Mouse (Mus musculus) left cerebral cortex, postnatal 25 days (tissue): ENCODE measurements around the gene Dhx8. TPM values are rescaled to one million over a fixed set of nuclear protein-coding genes. Genes with fewer than 3 reads are reported as not detected.
A peak's percentile ranks its signal among the peaks of the same experiment; 100 is the strongest.

Experiments
- DNase-seq, 2 experiments: peaks; one replicate each; pipeline ENCODE4 v3.0.0; 2022; ENCODE audit warnings: low spot score in 2 of 2, mixed read lengths in 1 of 2
- intact Hi-C: fragments of 180-260 bp; cut with DNase I; formaldehyde crosslinking; loops from one replicate; pipeline ENCODE4 v1.15.1; 2025
- total RNA-seq, 2 experiments: library from RNA; stranded (reverse); gene quantifications; 2 replicates each; pipeline ENCODE4 v1.2.3; 2021

The Dhx8 gene
- total RNA-seq, 2 experiments from 2014 or later = 38.2 to 39.3 TPM

DNA sequence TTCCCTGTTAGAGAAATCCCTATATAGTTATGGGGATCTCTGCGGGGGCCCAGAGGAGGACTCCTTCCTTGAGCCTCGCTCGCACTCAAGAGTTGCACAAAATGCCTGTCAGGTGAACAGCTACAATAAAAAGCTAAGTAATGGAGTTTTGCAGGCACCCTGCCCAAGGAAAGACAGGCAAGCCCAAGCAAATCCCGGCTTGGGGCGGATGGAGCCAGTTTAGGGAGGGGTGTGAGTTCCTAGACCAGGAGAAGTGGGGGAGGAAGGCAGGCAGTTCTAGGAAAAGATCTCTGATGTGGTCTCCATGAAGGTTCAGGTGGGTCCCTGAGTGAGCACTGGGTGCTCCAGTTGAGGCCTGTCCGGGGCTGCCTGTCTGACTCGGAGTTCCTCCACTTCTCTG lies 53.9 kb downstream of the Dhx8 start:
- DNase-seq = no peak
- intact Hi-C loops = no loop called here

DNA sequence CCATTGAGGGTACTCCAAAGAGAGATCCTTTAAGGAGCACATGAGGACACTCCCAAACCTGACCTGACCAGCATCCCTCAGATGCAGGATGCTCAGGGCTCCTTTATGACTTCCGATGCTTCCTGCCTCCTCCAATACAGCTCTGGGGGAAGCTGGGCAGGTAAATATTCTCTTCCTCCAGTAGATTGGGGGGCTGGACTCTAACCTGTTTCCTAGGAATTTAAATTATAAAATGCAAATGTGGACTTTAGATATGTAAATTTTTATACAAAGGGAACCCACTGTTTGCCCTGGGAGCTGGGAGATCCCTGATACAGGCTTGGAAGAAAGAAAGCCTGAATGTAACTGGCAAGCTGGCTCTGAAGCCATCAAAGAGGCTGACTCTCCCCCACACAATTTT lies 54.7 kb downstream of the Dhx8 start:
- intact Hi-C loops = no loop called here
- DNase-seq = no peak

DNA sequence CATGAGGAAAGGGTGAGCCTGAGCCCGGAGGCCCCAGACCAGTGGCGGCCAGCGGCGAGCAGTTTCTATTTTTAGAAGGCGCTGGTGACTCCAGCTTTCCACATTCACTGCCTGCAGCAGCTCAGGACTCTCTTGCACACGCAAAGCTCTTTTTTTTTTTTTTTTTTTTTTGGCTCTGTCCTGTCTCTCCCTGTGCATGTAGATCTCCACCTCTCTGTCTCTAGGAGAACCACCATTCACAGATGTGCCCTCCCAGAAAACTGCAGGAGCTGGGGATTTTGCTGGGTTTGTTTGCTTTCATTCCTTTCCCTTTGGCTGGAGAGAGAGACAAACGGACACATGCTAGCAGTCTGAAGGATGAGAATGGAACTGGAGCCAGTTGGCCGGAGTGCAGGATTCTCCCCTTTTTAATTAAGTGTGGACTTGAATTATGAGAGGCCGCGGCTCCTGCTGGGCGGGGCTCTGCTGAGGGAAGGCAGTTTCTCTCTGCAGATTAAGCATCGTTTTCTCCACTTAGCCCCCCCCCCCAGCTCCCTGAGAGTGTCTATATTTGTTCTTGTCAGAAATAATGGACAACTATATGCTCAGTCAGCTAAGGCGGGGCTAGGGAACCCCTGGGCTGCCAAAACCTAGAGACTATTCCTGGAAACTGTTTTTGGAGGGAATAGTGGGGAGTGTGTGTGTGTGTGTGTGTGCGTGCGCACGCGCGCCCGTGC lies 58.2 kb downstream of the Dhx8 start:
- DNase-seq = no peak
- intact Hi-C loops = no loop called here

DNA sequence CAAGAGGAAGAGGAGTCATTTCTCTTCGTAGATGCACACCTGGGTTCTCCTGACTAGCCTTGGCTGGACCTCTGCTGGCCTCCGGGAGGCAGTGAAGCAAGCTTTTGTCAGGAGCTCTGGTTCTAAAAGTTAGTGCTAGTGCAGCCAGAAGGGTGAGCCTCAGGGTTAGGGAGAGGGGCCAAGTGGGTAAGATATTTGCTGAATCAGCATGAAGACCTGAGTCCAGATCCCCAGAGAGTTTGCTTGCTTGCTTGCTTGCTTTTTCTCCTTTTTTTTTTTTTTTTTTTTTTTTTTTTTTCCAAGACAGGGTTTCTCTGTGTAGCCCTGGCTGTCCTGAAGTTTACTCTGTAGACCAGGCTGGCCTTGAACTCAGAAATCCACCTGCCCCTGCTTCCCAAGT lies 64.6 kb downstream of the Dhx8 start:
- intact Hi-C loops = no loop called here
- DNase-seq = no peak

DNA sequence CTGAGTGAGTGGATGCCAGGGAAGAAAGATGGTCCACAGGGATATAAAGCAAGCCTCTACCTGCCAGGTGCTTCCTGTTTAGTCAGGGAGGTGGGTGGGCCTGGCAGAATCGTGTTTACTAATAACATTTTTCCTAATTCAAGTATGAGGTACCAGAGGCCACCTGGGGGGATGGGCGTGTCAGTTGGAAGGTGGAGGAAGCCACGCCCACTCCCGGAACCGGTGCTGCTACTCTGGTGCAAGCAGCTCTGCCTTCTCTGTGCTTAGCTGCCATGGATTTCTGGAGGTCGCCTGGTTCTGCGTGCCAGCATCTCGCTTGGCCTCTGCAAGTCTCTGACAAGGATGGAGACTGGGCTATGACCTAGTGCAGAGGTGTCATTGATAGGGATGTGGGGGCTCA lies 65.4 kb downstream of the Dhx8 start:
- DNase-seq = no peak
- intact Hi-C loops = no loop called here

DNA sequence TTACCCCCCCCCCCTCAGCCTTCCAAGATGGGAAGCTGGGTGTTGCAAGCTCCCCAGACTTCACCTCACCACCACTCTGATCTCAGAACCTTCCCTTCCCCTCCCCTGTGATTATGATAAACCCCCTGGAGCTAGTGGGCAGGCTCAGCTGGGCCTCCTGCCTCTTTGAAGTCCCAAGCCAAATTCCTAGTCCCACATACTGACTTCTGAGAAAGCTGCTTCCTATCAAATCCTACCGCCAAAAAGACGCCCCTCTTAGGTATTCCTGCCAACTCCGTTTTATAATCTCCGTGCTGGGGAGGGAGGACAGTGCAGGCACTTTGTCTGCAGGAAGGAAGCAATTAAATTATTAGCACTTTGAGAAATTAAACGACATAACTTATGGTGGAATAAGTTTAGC lies 68.7 kb downstream of the Dhx8 start:
- no peak for DNase-seq
- intact Hi-C loops = no loop called here

DNA sequence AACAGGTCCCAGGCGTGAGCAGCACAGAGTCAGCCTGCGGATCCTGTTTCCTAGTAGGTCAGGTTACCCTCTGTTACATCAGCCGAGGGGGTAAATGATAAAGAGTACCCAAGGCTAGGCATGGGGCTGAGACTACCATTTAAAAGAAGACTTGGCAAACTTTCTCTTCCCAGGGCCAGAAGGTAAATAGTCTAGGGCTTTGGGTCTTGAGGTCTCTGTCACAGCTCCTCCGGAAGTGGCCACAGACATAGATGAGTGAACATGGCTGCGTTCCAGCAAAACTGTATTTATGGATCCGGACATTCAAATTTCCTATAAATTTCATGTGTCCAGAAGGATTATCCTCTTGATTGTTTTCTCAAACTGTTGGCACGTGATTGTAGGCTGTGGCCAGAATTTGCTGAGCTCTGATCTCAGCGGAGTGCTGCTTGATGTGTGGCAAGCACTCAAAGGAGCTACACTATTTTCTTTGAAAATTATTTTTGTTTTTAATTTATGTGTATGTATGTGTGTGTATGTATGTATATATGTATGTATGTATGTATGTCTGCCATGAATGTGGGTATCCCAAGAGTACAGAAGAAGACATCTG lies 72.5 kb downstream of the Dhx8 start:
- no peak for DNase-seq
- intact Hi-C loops = no loop called here

DNA sequence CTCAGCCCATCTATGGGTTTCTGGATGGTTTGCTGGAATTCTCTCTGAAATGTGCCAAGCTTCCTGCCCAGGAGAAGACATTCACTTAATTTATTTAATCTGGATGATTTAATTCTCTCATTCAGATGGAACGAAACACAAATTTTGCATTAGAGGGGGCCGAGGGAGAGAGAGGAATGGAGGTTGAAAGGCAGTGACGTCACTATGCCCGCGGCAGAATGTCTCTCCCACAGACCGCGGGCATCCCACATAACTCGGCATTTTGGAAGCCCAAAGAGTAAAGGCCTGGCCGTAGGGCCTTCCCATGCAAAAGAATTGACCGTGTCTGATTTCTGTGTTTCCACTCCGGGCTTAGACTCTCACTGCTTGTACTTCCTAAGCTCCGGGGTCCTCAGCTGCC lies 74.0 kb downstream of the Dhx8 start:
- no peak for DNase-seq
- intact Hi-C loops = no loop called here

DNA sequence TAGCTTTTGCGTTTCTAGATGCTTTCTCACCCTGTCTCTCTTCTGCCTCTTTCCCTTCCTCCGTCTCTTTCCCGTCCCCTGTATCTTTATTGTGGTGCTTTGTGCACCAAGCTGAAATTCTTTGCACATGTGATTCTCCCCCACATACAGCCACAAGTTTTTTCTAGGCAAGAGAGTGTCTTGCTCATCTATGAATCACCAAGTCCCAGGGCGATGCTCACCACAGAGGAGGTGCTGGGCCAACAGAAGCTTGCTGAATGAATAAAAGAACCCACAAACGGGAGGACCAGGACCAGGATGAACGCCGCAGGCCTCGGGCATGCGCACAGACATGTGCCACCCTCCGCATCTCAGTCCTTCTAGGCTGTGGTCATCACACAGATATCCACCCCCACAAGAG lies 74.5 kb downstream of the Dhx8 start:
- peak; percentile 25 to 85 for DNase-seq
- intact Hi-C loops = no loop called here

DNA sequence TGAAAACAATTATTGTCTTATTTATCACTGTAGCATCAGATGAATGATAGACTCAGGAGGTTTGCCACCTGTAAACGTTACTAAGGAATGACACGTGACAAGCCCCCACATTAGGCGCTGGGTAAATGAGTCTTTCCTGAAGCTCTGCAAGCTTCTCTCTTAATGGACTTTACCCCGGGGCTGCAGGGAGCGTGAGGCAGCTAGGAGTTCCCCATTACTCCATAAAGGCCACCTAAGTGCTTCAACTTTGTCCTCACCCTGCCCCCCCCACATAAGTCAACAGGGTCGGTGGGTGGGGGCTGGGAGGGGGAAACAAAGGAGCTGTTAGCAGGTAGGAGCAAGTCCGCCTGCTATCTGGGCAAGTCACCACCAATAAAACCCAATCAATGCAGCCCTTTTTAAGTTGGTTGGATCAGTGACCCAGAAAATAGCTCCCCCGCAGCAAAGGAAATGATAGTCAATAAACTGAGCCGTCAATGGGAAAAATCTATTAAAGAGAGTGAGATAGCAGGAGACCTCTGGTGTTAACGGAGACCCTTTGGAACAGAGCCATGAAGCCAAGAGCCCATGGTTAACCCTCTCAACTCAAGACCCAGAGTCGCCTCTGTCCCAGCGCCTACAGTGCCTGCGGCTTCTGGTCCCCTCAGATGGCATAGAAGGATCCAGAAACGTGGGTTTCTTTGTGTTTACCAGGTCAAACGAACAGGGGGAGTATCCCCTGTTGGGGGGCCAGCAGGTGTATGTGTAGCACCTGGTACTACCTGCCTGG lies 76.5 kb downstream of the Dhx8 start:
- no peak for DNase-seq
- intact Hi-C loops = no loop called here

DNA sequence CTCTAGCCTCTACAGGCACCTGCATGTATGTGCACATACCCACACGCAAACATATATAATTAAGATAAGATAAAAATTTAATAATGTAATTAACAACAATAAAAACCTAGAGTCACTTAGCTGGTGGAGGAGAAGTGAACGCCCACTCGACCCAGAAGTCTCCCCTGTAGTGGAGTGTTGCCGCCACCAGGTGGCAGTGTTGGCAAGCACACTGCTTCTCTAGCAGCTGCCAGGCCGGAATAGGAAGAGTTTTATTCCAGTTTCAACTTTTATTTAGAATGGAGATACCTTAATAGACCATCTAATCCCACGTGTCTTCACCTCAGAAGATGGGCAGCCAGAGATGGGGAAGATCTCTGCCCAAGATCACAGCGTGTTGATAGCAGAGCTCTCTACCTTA lies 80.5 kb downstream of the Dhx8 start:
- DNase-seq = peak; percentile 82 to 89
- intact Hi-C loops = loop anchor here (1.0 kb wide), 1 partner anchor 97 kb away; no protein-coding TSS in a partner anchor

DNA sequence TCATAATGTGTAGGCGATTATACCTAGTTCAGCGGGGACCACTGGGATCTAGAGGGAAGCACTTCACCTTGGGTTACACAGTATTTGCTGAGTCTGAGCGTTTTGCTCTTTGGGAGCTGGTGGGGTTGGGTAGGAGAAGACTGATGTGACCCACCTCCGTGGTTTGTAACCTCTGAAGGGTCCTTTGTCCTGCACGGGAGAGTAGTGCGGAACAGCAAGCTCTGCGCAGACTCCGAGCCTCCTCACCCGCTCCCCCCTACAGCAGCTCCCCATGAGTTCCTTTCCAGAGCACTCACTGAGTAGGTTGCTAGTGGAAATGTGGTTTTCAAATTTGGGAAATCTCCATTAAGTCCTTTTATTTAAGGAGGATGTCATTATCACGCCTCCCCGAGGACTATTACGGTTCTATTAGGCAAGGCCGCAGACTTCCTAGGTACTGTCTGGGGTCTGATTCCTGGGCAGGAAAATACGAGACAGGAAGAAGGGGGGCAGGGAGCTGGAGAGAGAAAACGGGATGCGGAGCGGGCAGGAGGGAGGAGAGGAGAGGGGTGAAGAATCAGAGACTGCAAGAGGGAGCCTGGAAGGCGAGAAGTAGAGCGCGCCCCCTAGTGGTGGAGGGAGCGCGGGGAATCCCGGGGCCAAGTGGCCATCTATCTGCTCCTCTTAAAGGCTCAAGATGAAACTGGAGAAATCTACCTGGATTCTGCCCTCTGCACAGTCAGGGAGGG lies 81.8 kb downstream of the Dhx8 start:
- peak; percentile 68 to 76 for DNase-seq
- intact Hi-C loops = no loop called here

DNA sequence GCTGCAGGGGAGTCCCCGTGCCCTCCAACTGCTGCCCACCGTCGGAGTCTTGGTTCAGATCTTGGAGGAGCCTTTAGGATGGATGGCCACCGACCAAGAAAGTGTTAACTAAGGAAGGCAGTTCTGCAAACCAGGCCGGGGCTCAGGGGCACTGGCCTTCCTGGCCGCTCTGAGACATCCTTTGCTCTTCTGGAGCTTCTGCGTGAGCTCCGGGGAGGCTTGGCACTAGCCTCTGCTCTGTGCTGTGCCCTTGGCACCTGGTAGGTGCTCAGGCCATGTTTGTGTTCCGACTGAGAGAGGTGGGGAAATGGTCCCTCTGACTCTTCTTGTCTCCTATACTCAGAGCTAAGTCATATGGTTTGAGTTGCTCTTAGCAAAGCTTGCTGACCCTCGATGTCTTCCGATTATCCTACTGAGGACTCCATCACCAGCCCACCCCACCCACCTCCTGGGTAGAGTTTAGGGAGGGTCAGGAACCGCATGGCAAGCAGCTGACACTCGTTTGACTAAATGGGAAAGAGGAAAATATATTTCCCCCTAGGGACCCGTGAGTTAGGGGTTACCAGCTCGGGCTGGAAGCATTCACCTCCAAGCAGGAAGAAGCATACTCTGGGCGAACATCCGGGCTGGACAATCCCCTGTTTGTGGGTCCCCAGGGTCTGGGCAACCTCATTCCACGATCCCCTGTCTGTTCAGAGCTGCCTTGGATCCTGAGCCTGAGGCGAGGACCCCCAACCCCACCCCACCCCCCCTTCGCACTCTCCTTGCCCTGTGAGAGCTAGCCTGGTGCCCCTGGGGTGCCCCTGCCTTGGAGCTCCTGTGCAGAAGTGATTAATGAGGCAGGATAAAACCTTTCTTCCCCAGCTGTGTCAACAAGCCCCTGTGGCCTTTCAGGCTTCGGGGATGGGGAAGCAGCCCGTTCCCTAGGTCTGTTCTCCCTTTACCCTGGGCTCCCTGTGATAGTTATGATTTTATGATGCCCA lies 82.7 kb downstream of the Dhx8 start:
- intact Hi-C loops = no loop called here
- DNase-seq = no peak

Other genes starting within 250 kb of the Dhx8 start
- gene Brca1, start 181.0 kb upstream of the Dhx8 start, total RNA-seq = under 1 TPM; 0.69 to 0.80 TPM
- 100 to 1,000 TPM; 127 to 130 TPM for gene Nbr1, start 180.8 kb upstream of the Dhx8 start, total RNA-seq
- 1 to 10 TPM; 1.1 to 1.6 TPM for gene Tmem106a, start 150.7 kb upstream of the Dhx8 start, total RNA-seq
- gene Gm11634, start 133.7 kb upstream of the Dhx8 start, total RNA-seq = not detected
- 1 to 10 TPM; 6.0 to 7.2 TPM for gene Rdm1, start 105.7 kb upstream of the Dhx8 start, total RNA-seq
- 10 to 100 TPM; 23.9 to 32.1 TPM for gene Arl4d, start 67.4 kb upstream of the Dhx8 start, total RNA-seq
- 10 to 100 TPM; 18.1 to 20.3 TPM for gene Etv4, start 52.5 kb downstream of the Dhx8 start, total RNA-seq
- under 1 TPM; 0.53 to 0.78 TPM for gene Meox1, start 161.5 kb downstream of the Dhx8 start, total RNA-seq
- not detected for gene Sost, start 234.1 kb downstream of the Dhx8 start, total RNA-seq